In genomic region chr12:33302070-33302469, GRCm38 (mm10) we compare ENCODE assay signal across 8 mouse cellular contexts.
DNase-seq lines count a peak whose midpoint lies in the region; ATAC-seq and TF ChIP-seq lines count a peak whose summit lies in the region.

No protein-coding gene starts in this region.

- TF ChIP-seq POLR2A in thymus, adult 2 months (IDR thresholded peaks at IDR 0.05; ENCODE audit: control insufficient read depth, extremely low read depth, insufficient read depth, low read length, poor library complexity): 0 out of 2 replicates have a peak, but pooled peaks have one; percentile 47

- DNase-seq in 3134 (ENCODE audit: extremely low read depth, insufficient read length, low spot score) (peak; percentile 70), Patski (ENCODE audit: low read depth, low spot score) (peak; percentile 57)
- DNase-seq in embryonic facial prominence, embryonic 14.5 days (ENCODE audit: low spot score): peak; percentile 95
- peak; percentile 46 for DNase-seq in neural tube, embryonic 10.5 days (ENCODE audit: extremely low spot score, low spot score)
- DNase-seq in thymus, adult 2 months: peak; percentile 71

- peak overlapping the region; percentile 50 for H3K4me3 ChIP-seq in embryonic facial prominence, embryonic 14.5 days (ENCODE audit: low read depth, low read length)
- H3K4me3 ChIP-seq in heart, embryonic 11.5 days (ENCODE audit: low read depth, low read length): peak overlapping the region; percentile 57
- peak overlapping the region; percentile 46 for H3K4me3 ChIP-seq in kidney, embryonic 14.5 days (ENCODE audit: low read length)
- H3K4me3 ChIP-seq in liver, embryonic 15.5 days (replicated peaks): peak overlapping the region; percentile 67
- peak overlapping the region; percentile 55 for H3K4me3 ChIP-seq in thymus, adult 2 months (ENCODE audit: control insufficient read depth, insufficient read depth, low read length)

- in situ Hi-C loops in Patski (cut with MboI; ENCODE audit: low pct_unique_long_range_greater_than_20kb): no loop called here

- no peaks in the 10 kb centered on the region for H3K36me3 ChIP-seq in embryonic facial prominence, embryonic 14.5 days (ENCODE audit: control insufficient read depth, insufficient read depth, low read length)
- no peaks in the 10 kb centered on the region for H3K36me3 ChIP-seq in heart, embryonic 11.5 days (ENCODE audit: control insufficient read depth, insufficient read depth, low read length)
- H3K36me3 ChIP-seq in kidney, embryonic 14.5 days (ENCODE audit: control insufficient read depth, insufficient read depth, low read length): no peaks in the 10 kb centered on the region
- H3K36me3 ChIP-seq in liver, embryonic 15.5 days (replicated peaks): no peaks in the 10 kb centered on the region
- H3K36me3 ChIP-seq in thymus, adult 2 months (ENCODE audit: control insufficient read depth, insufficient read depth, low read length): no peaks in the 10 kb centered on the region

- peak overlapping the region; percentile 93 for H3K4me2 ChIP-seq in embryonic facial prominence, embryonic 14.5 days (ENCODE audit: low read depth, low read length)
- peak overlapping the region; percentile 91 for H3K4me2 ChIP-seq in heart, embryonic 11.5 days
- peak overlapping the region; percentile 91 for H3K4me2 ChIP-seq in kidney, embryonic 14.5 days (replicated peaks; ENCODE audit: low read depth, low read length)
- peak overlapping the region; percentile 84 for H3K4me2 ChIP-seq in liver, embryonic 15.5 days

- peaks cover 4% of the 10 kb centered on the region; the same call in 1 of the 2 replicates for H3K4me1 ChIP-seq in embryonic facial prominence, embryonic 14.5 days (ENCODE audit: control insufficient read depth, insufficient read depth, low read length)
- H3K4me1 ChIP-seq in heart, embryonic 11.5 days (ENCODE audit: control insufficient read depth, insufficient read depth, low read length): peaks cover 6% of the 10 kb centered on the region; the same call in 1 of the 2 replicates
- H3K4me1 ChIP-seq in kidney, embryonic 14.5 days (ENCODE audit: control insufficient read depth, insufficient read depth, low read length): 0 out of 2 replicates have a peak, but pooled peaks cover 9% of the 10 kb centered on the region
- peaks cover 36% of the 10 kb centered on the region for H3K4me1 ChIP-seq in liver, embryonic 15.5 days (replicated peaks)
- H3K4me1 ChIP-seq in thymus, adult 2 months (replicated peaks; ENCODE audit: control insufficient read depth, insufficient read depth, low read length): peaks cover 30% of the 10 kb centered on the region

- H3K27me3 ChIP-seq in Patski: no peaks in the 10 kb centered on the region
- H3K27me3 ChIP-seq in embryonic facial prominence, embryonic 14.5 days (replicated peaks; ENCODE audit: control insufficient read depth, insufficient read depth, low read length): peaks cover 6% of the 10 kb centered on the region; the same call in 1 of the 2 replicates
- no peaks in the 10 kb centered on the region for H3K27me3 ChIP-seq in heart, embryonic 11.5 days (ENCODE audit: control insufficient read depth, insufficient read depth, low read length)
- 0 out of 2 replicates have a peak, but pooled peaks cover 4% of the 10 kb centered on the region for H3K27me3 ChIP-seq in kidney, embryonic 14.5 days (ENCODE audit: control insufficient read depth, insufficient read depth, low read length)
- no peaks in the 10 kb centered on the region for H3K27me3 ChIP-seq in liver, embryonic 15.5 days
- H3K27me3 ChIP-seq in thymus, adult 2 months (ENCODE audit: control insufficient read depth, insufficient read depth, low read length): no peaks in the 10 kb centered on the region

- H3K9ac ChIP-seq in embryonic facial prominence, embryonic 14.5 days (ENCODE audit: low read depth, low read length): peak overlapping the region; percentile 61; the same call in 1 of the 2 replicates
- peak overlapping the region; percentile 65 for H3K9ac ChIP-seq in heart, embryonic 11.5 days (ENCODE audit: low read depth, low read length)
- peak overlapping the region; percentile 44; the same call in 1 of the 2 replicates for H3K9ac ChIP-seq in kidney, embryonic 14.5 days (ENCODE audit: low read depth, low read length)
- peak overlapping the region; percentile 71 for H3K9ac ChIP-seq in liver, embryonic 15.5 days

- peak overlapping the region; percentile 53; the same call in 1 of the 2 replicates for H3K27ac ChIP-seq in embryonic facial prominence, embryonic 14.5 days (replicated peaks; ENCODE audit: low read depth, low read length)
- H3K27ac ChIP-seq in heart, embryonic 11.5 days (ENCODE audit: low read depth, low read length): no peak overlapping the region
- H3K27ac ChIP-seq in kidney, embryonic 14.5 days (ENCODE audit: low read depth, low read length): no peak overlapping the region; the same call in 1 of the 2 replicates
- peak overlapping the region; percentile 88 for H3K27ac ChIP-seq in liver, embryonic 15.5 days (replicated peaks)
- peak overlapping the region; percentile 97 for H3K27ac ChIP-seq in thymus, adult 2 months (ENCODE audit: control insufficient read depth, insufficient read depth, low read length)

- CTCF ChIA-PET in Patski (lab: Charles Lee): interaction anchor here (0.8 to 1.0 kb wide), 2 partner anchors 11 to 17 kb away, joined by 3 to 4 read pairs; no protein-coding TSS in a partner anchor

- no peaks in the 10 kb centered on the region for H3K9me3 ChIP-seq in embryonic facial prominence, embryonic 14.5 days (ENCODE audit: control insufficient read depth, low read length)
- no peaks in the 10 kb centered on the region for H3K9me3 ChIP-seq in heart, embryonic 11.5 days (replicated peaks; ENCODE audit: control insufficient read depth, low read length)
- H3K9me3 ChIP-seq in kidney, embryonic 14.5 days (ENCODE audit: control insufficient read depth, low read length): no peaks in the 10 kb centered on the region
- H3K9me3 ChIP-seq in liver, embryonic 15.5 days (replicated peaks): no peaks in the 10 kb centered on the region

- WGBS in embryonic facial prominence, embryonic 14.5 days: under 1% methylated on average over 14 of the region's 14 CpGs
- 1% methylated on average over 14 of the region's 14 CpGs for WGBS in heart, embryonic 11.5 days (ENCODE audit: insufficient replicate concordance)
- under 1% methylated on average over 14 of the region's 14 CpGs for WGBS in kidney, embryonic 14.5 days
- under 1% methylated on average over 14 of the region's 14 CpGs for WGBS in liver, embryonic 15.5 days (ENCODE audit: insufficient replicate concordance)
- WGBS in thymus, adult 2 months: under 1% methylated on average over 14 of the region's 14 CpGs

- POLR2A ChIA-PET in Patski (lab: Charles Lee): no interaction called here

- no peak for TF ChIP-seq CTCF in Patski (IDR thresholded peaks at IDR 0.05)
- no peak for TF ChIP-seq CTCF in thymus, adult 2 months (IDR thresholded peaks at IDR 0.05; ENCODE audit: borderline replicate concordance, control insufficient read depth, extremely low read depth, insufficient read depth, low read length, poor library complexity)

- peak; percentile 92 for ATAC-seq in Patski
- ATAC-seq in embryonic facial prominence, embryonic 14.5 days (ENCODE audit: low read depth): peak; percentile 91
- ATAC-seq in heart, embryonic 11.5 days (replicated peaks; ENCODE audit: insufficient number of reproducible peaks, low FRiP score, low TSS enrichment): peak; percentile 77
- peak; percentile 92 for ATAC-seq in kidney, embryonic 14.5 days (ENCODE audit: low FRiP score, low TSS enrichment)
- ATAC-seq in liver, embryonic 15.5 days (ENCODE audit: insufficient read depth): peak; percentile 68

Comparison
In these comparisons a context has a peak if more than half of its experiments do, and no peak if none do; other contexts are left out.
1. H3K27ac ChIP-seq: peak in embryonic facial prominence, embryonic 14.5 days (single experiment), liver, embryonic 15.5 days (single experiment) and thymus, adult 2 months (single experiment); none in heart, embryonic 11.5 days (single experiment) and kidney, embryonic 14.5 days (single experiment).
2. Peak in every context shown above with its lines, with median percentiles within 50 percentile points of each other: DNase-seq, ATAC-seq, H3K4me2 ChIP-seq, H3K4me3 ChIP-seq and H3K9ac ChIP-seq.